Mouse (Mus musculus) limb, embryonic 14.5 days (tissue): Measurements from ENCODE around the gene Grid1. TPM values are rescaled to one million over a fixed set of nuclear protein-coding genes. Genes with fewer than 3 reads are reported as not detected.
A peak's percentile ranks its signal among the peaks of the same experiment; 100 is the strongest.

Source experiments
- ATAC-seq: fragments of 200-750 bp; cut with Nextera tagmentation; 2 replicates; pipeline ENCODE4 v1.8.0; 2017; ENCODE audit warnings: low read depth, moderate number of reproducible peaks, moderate TSS enrichment; ENCODE audit not compliant: low FRiP score
- DNase-seq: peaks from one replicate; pipeline ENCODE4 v3.0.0-alpha.2; 2015; ENCODE audit warnings: low spot score
- H3K27ac ChIP-seq: fragments of 300-500 bp; sonication (generic); replicated peaks from 2 replicates; pipeline ENCODE4 v1.5.1; 2014; ENCODE audit warnings: low read depth, mild to moderate bottlenecking, low read length, moderate library complexity, mixed read lengths
- H3K27me3 ChIP-seq: fragments of 300-500 bp; sonication (generic); 2 replicates; pipeline ENCODE4 v1.6.1; 2014; ENCODE audit warnings: low read length, mixed read lengths; ENCODE audit not compliant: control insufficient read depth, insufficient read depth
- H3K36me3 ChIP-seq: fragments of 300-500 bp; sonication (generic); 2 replicates; pipeline ENCODE4 v1.6.1; 2014; ENCODE audit warnings: mild to moderate bottlenecking, low read length, moderate library complexity, mixed read lengths; ENCODE audit not compliant: control insufficient read depth, insufficient read depth
- H3K4me1 ChIP-seq: fragments of 300-500 bp; sonication (generic); 2 replicates; pipeline ENCODE4 v1.6.1; 2014; ENCODE audit warnings: antibody characterized with exemption, low read length, mixed read lengths; ENCODE audit not compliant: control insufficient read depth, insufficient read depth
- H3K4me2 ChIP-seq: fragments of 300-500 bp; sonication (generic); replicated peaks from 2 replicates; pipeline ENCODE4 v1.6.1; 2014; ENCODE audit warnings: low read depth, mild to moderate bottlenecking, low read length, moderate library complexity; ENCODE audit not compliant: severe bottlenecking
- H3K4me3 ChIP-seq: fragments of 300-500 bp; sonication (generic); replicated peaks from 2 replicates; pipeline ENCODE4 v1.5.1; 2014; ENCODE audit warnings: low read length
- H3K9ac ChIP-seq: fragments of 300-500 bp; sonication (generic); 2 replicates; pipeline ENCODE4 v1.6.1; 2014; ENCODE audit warnings: mild to moderate bottlenecking, low read depth, low read length, moderate library complexity; ENCODE audit not compliant: severe bottlenecking
- H3K9me3 ChIP-seq: fragments of 300-500 bp; sonication (generic); 2 replicates; pipeline ENCODE4 v1.6.1; 2016; ENCODE audit warnings: low read length; ENCODE audit not compliant: control insufficient read depth
- POLR2A ChIP-seq: fragments of 200-500 bp; IDR thresholded peaks from 2 replicates; pipeline ENCODE4 v1.8.0; 2012; ENCODE audit warnings: inconsistent platforms, mild to moderate bottlenecking, moderate library complexity, borderline replicate concordance; ENCODE audit not compliant: insufficient read depth, insufficient read length; ENCODE audit errors: extremely low read depth
- WGBS: fragments of 180-500 bp; shearing (Covaris S2); extraction: QIAGEN DNeasy Blood & Tissue Kit; methylation state at CpG from one replicate; pipeline ENCODE4 v1.1.7; 2014; 5-methylcytosine and 5-hydroxymethylcytosine counted together
- polyA plus RNA-seq, 2 experiments: library from polyadenylated mRNA; depleted of rRNA in 1 of 2; stranded (reverse) in 1 of 2; unstranded in 1 of 2; fragments of >200 nt; fragmentation: Nextera tagmentation in 1 of 2; extraction: Ambion mirVana in 1 of 2; gene quantifications; 2 replicates each; pipeline versions ENCODE4 v1.2.1 to v1.2.3; 2012 to 2014

The Grid1 gene
- polyA plus RNA-seq, 2 experiments: 0.87 to 2.0 TPM

GRCm38 (mm10) chr14:35096085-35096484 is 276.2 kb downstream of the Grid1 start:
- Histone ChIP-seq H3K27ac (no peak overlapping the region), H3K4me1 (0 out of 2 replicates have a peak, but pooled peaks cover 3% of the 10 kb centered on the region), H3K9ac (no peak overlapping the region), H3K9me3 (no peaks in the 10 kb centered on the region), H3K36me3 (no peaks in the 10 kb centered on the region), H3K27me3 (no peaks in the 10 kb centered on the region), H3K4me2 (no peak overlapping the region), H3K4me3 (no peak overlapping the region)
- peak; percentile 51 for DNase-seq
- no peak for TF ChIP-seq POLR2A
- 45% methylated on average over 4 of the region's 4 CpGs for WGBS
- ATAC-seq: no peak

- no peak overlapping the region for H3K4me2 ChIP-seq
- H3K4me1 ChIP-seq: 0 out of 2 replicates have a peak, but pooled peaks cover 3% of the 10 kb centered on the region
- 78% methylated on average over 5 of the region's 5 CpGs for WGBS
- ATAC-seq: no peak
- no peak for TF ChIP-seq POLR2A
- no peaks in the 10 kb centered on the region for H3K36me3 ChIP-seq
- H3K27me3 ChIP-seq: no peaks in the 10 kb centered on the region
- DNase-seq: no peak
- no peak overlapping the region for H3K9ac ChIP-seq
- no peak overlapping the region for H3K27ac ChIP-seq
- no peaks in the 10 kb centered on the region for H3K9me3 ChIP-seq
- H3K4me3 ChIP-seq: no peak overlapping the region
Observed at GRCm38 (mm10) chr14:35097166-35097565, 277.3 kb downstream of the Grid1 start.

- no peak for TF ChIP-seq POLR2A
- no peak overlapping the region for H3K9ac ChIP-seq
- H3K4me3 ChIP-seq: no peak overlapping the region
- H3K36me3 ChIP-seq: no peaks in the 10 kb centered on the region
- no peak overlapping the region for H3K4me2 ChIP-seq
- no peaks in the 10 kb centered on the region for H3K9me3 ChIP-seq
- no peak overlapping the region for H3K27ac ChIP-seq
- no peaks in the 10 kb centered on the region for H3K4me1 ChIP-seq
- H3K27me3 ChIP-seq: no peaks in the 10 kb centered on the region
- WGBS: 77% methylated on average over 5 of the region's 5 CpGs
- ATAC-seq (no peak), DNase-seq (no peak)
Observed at GRCm38 (mm10) chr14:35103639-35104210, 283.8 kb downstream of the Grid1 start.

- no peak for TF ChIP-seq POLR2A
- Histone ChIP-seq H3K4me1 (no peaks in the 10 kb centered on the region), H3K4me3 (no peak overlapping the region), H3K9me3 (no peaks in the 10 kb centered on the region), H3K27me3 (no peaks in the 10 kb centered on the region), H3K27ac (no peak overlapping the region), H3K36me3 (no peaks in the 10 kb centered on the region), H3K9ac (no peak overlapping the region), H3K4me2 (no peak overlapping the region)
- ATAC-seq (no peak), DNase-seq (no peak)
- WGBS: 75% methylated on average over 3 of the region's 3 CpGs
Observed at GRCm38 (mm10) chr14:35107596-35107995, 287.7 kb downstream of the Grid1 start.

GRCm38 (mm10) chr14:35110928-35111327 is 291.0 kb downstream of the Grid1 start:
- H3K9me3 ChIP-seq: no peaks in the 10 kb centered on the region
- no peak overlapping the region for H3K27ac ChIP-seq
- H3K27me3 ChIP-seq: no peaks in the 10 kb centered on the region
- no peak overlapping the region for H3K9ac ChIP-seq
- H3K4me3 ChIP-seq: no peak overlapping the region
- H3K36me3 ChIP-seq: no peaks in the 10 kb centered on the region
- TF ChIP-seq POLR2A: no peak
- H3K4me2 ChIP-seq: no peak overlapping the region
- 88% methylated on average over 1 of the region's 1 CpGs for WGBS
- no peak for ATAC-seq
- no peak for DNase-seq
- H3K4me1 ChIP-seq: peaks cover 3% of the 10 kb centered on the region; the same call in 1 of the 2 replicates
